Mouse (Mus musculus) cerebellum, adult 9-10 months (tissue): ENCODE data around the gene Nrbp1.
"Not testable (repeated sequence)": the region's sequence is repeated elsewhere in the genome, so short reads cannot be mapped to it uniquely, and the experiment has no call there.

Experiments
- DNase-seq: peaks from one replicate; pipeline ENCODE4 v3.0.0; 2022

Nrbp1 gene

GRCm38 (mm10) chr5:31216554-31216953 is 24.1 kb upstream of the Nrbp1 start:
- not testable (repeated sequence) for DNase-seq

- no peak for DNase-seq
Observed at GRCm38 (mm10) chr5:31218294-31218693, 22.4 kb upstream of the Nrbp1 start.

- DNase-seq = peak; percentile 32
Observed at GRCm38 (mm10) chr5:31219070-31219469, 21.6 kb upstream of the Nrbp1 start.

GRCm38 (mm10) chr5:31219474-31219873 is 21.2 kb upstream of the Nrbp1 start:
- DNase-seq = no peak

GRCm38 (mm10) chr5:31219911-31220447 is 20.7 kb upstream of the Nrbp1 start:
- DNase-seq = no peak

- DNase-seq = peak; percentile 93
Observed at GRCm38 (mm10) chr5:31220448-31221303, 20.0 kb upstream of the Nrbp1 start, which contains the start of gene Ppm1g. TSS of gene Ppm1g (minus strand) at chr5:31220687.

GRCm38 (mm10) chr5:31221304-31221945 is 19.2 kb upstream of the Nrbp1 start:
- DNase-seq = peak; percentile 49

GRCm38 (mm10) chr5:31222696-31223095 is 18.0 kb upstream of the Nrbp1 start:
- peak; percentile 51 for DNase-seq

GRCm38 (mm10) chr5:31226641-31227040 is 14.0 kb upstream of the Nrbp1 start:
- no peak for DNase-seq

GRCm38 (mm10) chr5:31241522-31242034 is 914 bp downstream of the Nrbp1 start:
- no peak for DNase-seq

GRCm38 (mm10) chr5:31242191-31242590 is 1.5 kb downstream of the Nrbp1 start:
- no peak for DNase-seq

- no peak for DNase-seq
Observed at GRCm38 (mm10) chr5:31250716-31251115, 10.1 kb downstream of the Nrbp1 start.

GRCm38 (mm10) chr5:31251541-31252101 is 11.0 kb downstream of the Nrbp1 start, which contains the start of gene Krtcap3:
TSS of gene Krtcap3 (plus strand) at chr5:31251691.
- peak; percentile 25 for DNase-seq

GRCm38 (mm10) chr5:31252151-31252550 is 11.5 kb downstream of the Nrbp1 start:
- no peak for DNase-seq

- no peak for DNase-seq
Observed at GRCm38 (mm10) chr5:31252795-31253545, 12.3 kb downstream of the Nrbp1 start.

- no peak for DNase-seq
Observed at GRCm38 (mm10) chr5:31253806-31254205, 13.1 kb downstream of the Nrbp1 start.

GRCm38 (mm10) chr5:31254452-31254851 is 13.8 kb downstream of the Nrbp1 start:
- DNase-seq = no peak

- DNase-seq = no peak
Observed at GRCm38 (mm10) chr5:31254901-31255300, 14.2 kb downstream of the Nrbp1 start.

GRCm38 (mm10) chr5:31255381-31255780 is 14.7 kb downstream of the Nrbp1 start:
- no peak for DNase-seq

- no peak for DNase-seq
Observed at GRCm38 (mm10) chr5:31255971-31256370, 15.3 kb downstream of the Nrbp1 start.

- no peak for DNase-seq
Observed at GRCm38 (mm10) chr5:31257616-31258015, 17.0 kb downstream of the Nrbp1 start.

GRCm38 (mm10) chr5:31266101-31266500 is 25.4 kb downstream of the Nrbp1 start:
- peak; percentile 31 for DNase-seq
